Mouse (Mus musculus) liver, embryonic 16.5 days (tissue): ENCODE results near the gene Gm45234. TPM values are rescaled to one million over a fixed set of nuclear protein-coding genes. Genes with fewer than 3 reads are reported as not detected.
"Not testable (repeated sequence)": the region's sequence is repeated elsewhere in the genome, so short reads cannot be mapped to it uniquely, and the experiment has no call there.

Experiments used
- ATAC-seq: fragments of 200-750 bp; cut with Nextera tagmentation; 2 replicates; pipeline ENCODE4 v1.8.0; 2017; ENCODE audit warnings: low read depth, mild to moderate bottlenecking, moderate number of reproducible peaks, moderate library complexity
- H3K27ac ChIP-seq: fragments of 300-500 bp; sonication (generic); 2 replicates; pipeline ENCODE4 v1.5.1; 2014; ENCODE audit warnings: mild to moderate bottlenecking, low read length
- H3K27me3 ChIP-seq: fragments of 300-500 bp; sonication (generic); 2 replicates; pipeline ENCODE4 v1.6.1; 2014; ENCODE audit warnings: low read depth, low read length, mixed read lengths; ENCODE audit not compliant: control insufficient read depth, insufficient read depth
- H3K36me3 ChIP-seq: fragments of 300-500 bp; sonication (generic); 2 replicates; pipeline ENCODE4 v1.6.1; 2014; ENCODE audit warnings: mild to moderate bottlenecking; ENCODE audit not compliant: control insufficient read depth, insufficient read depth
- H3K4me1 ChIP-seq: fragments of 300-500 bp; sonication (generic); 2 replicates; pipeline ENCODE4 v1.6.1; 2014; ENCODE audit warnings: low read depth, low read length, mixed read lengths; ENCODE audit not compliant: control insufficient read depth
- H3K4me2 ChIP-seq: fragments of 300-500 bp; sonication (generic); 2 replicates; pipeline ENCODE4 v1.6.1; 2014; ENCODE audit warnings: low read depth, low read length, mixed read lengths
- H3K4me3 ChIP-seq: fragments of 300-500 bp; sonication (generic); 2 replicates; pipeline ENCODE4 v1.5.1; 2014; ENCODE audit warnings: low read depth, mild to moderate bottlenecking, low read length
- H3K9ac ChIP-seq: fragments of 300-500 bp; sonication (generic); 2 replicates; pipeline ENCODE4 v1.6.1; 2014; ENCODE audit warnings: low read depth, low read length
- H3K9me3 ChIP-seq: fragments of 300-500 bp; sonication (generic); replicated peaks from 2 replicates; pipeline ENCODE4 v1.6.1; 2016; ENCODE audit warnings: low read length; ENCODE audit not compliant: control insufficient read depth
- WGBS: fragments of 180-500 bp; shearing (Covaris S2); extraction: QIAGEN DNeasy Blood & Tissue Kit; methylation state at CpG from one replicate; pipeline ENCODE4 v1.1.7; 2014; ENCODE audit not compliant: insufficient replicate concordance; 5-methylcytosine and 5-hydroxymethylcytosine counted together
- polyA plus RNA-seq: library from polyadenylated mRNA; unstranded; fragments of >200 nt; fragmentation: Nextera tagmentation; extraction: Ambion mirVana; gene quantifications from 2 replicates; pipeline ENCODE4 v1.2.1, GENCODE M21; 2015

The Gm45234 gene
- polyA plus RNA-seq = not detected in 2 replicates

- H3K9ac ChIP-seq = peak within 1 kb of the TSS; percentile 65
- under 1% methylated on average over 62 of the region's 100 CpGs for WGBS
- H3K4me2 ChIP-seq = peak within 1 kb of the TSS; percentile 70
- H3K27me3 ChIP-seq = peaks cover 48% of the 10 kb centered on the region
- H3K9me3 ChIP-seq = no peaks in the 10 kb centered on the region
- ATAC-seq = peak; percentile 69
- H3K4me3 ChIP-seq = peak within 1 kb of the TSS; percentile 65
- no peaks in the 10 kb centered on the region for H3K36me3 ChIP-seq
- peak within 1 kb of the TSS; percentile 67 for H3K27ac ChIP-seq
- H3K4me1 ChIP-seq = peaks cover 6% of the 10 kb centered on the region
Observed at GRCm38 (mm10) chr6:124755831-124756595, at the start of gene Gm45234, which contains the start of gene Atn1. Gm45234 (minus strand) TSS chr6:124756021. Atn1 (minus strand) TSS chr6:124756524.

DNA sequence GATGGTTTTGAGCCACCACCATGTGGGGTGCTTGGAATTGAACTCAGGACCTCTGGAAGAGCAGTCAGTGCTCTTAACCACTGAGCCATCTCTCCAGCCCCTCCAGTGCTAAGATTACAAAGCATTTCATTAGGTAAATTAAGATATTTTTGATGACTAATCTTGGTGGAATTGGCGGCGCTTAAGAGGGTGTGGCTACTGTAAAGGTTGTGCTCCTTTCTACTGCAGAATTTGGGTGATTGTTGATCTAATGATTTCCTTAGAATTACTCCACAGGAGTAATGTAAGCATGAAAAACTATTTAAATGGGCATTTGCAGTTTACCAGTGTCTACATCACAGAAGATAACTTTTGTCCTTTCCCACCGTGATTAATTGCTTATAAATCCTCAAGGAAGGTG, 48.5 kb upstream of the Gm45234 start:
- Histone ChIP-seq H3K4me3 (no peak overlapping the region), H3K27ac (no peak overlapping the region), H3K27me3 (no peaks in the 10 kb centered on the region), H3K36me3 (no peaks in the 10 kb centered on the region), H3K4me1 (peaks cover 36% of the 10 kb centered on the region), H3K9ac (no peak overlapping the region), H3K4me2 (no peak overlapping the region), H3K9me3 (no peaks in the 10 kb centered on the region)
- 41% methylated on average over 3 of the region's 3 CpGs for WGBS
- no peak for ATAC-seq

GRCm38 (mm10) chr6:124803691-124804090, 47.9 kb upstream of the Gm45234 start:
- H3K27me3 ChIP-seq, H3K27ac ChIP-seq, H3K36me3 ChIP-seq, ATAC-seq, H3K4me2 ChIP-seq, H3K4me3 ChIP-seq, H3K9ac ChIP-seq, H3K9me3 ChIP-seq: not testable (repeated sequence)
- H3K4me1 ChIP-seq = peaks cover 36% of the 10 kb centered on the region
- WGBS = 88% methylated on average over 4 of the region's 4 CpGs

DNA sequence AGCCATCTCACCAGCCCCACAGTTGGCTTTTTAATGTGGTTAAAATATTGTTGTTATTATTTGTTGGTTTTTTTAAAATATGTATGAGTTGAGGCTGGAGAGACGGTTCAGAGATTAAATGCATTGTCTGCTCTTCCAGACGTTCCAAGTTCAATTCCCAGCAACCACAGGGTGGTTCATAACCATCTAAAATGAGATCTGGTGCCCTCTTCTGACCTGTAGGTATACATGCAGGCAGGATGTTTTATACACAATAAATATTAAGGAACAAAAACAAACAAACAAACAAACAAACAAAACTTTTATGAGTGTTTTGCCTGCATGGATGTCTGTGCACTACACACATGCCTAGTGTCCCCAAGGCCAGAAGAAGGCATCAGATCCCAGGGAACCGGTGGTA, 47.2 kb upstream of the Gm45234 start:
- no peak overlapping the region for H3K4me3 ChIP-seq
- H3K9ac ChIP-seq = no peak overlapping the region
- WGBS = 63% methylated on average over 3 of the region's 3 CpGs
- H3K27me3 ChIP-seq = no peaks in the 10 kb centered on the region
- no peak for ATAC-seq
- no peak overlapping the region for H3K4me2 ChIP-seq
- peaks cover 31% of the 10 kb centered on the region for H3K4me1 ChIP-seq
- no peaks in the 10 kb centered on the region for H3K36me3 ChIP-seq
- H3K27ac ChIP-seq = no peak overlapping the region
- H3K9me3 ChIP-seq = no peaks in the 10 kb centered on the region

DNA sequence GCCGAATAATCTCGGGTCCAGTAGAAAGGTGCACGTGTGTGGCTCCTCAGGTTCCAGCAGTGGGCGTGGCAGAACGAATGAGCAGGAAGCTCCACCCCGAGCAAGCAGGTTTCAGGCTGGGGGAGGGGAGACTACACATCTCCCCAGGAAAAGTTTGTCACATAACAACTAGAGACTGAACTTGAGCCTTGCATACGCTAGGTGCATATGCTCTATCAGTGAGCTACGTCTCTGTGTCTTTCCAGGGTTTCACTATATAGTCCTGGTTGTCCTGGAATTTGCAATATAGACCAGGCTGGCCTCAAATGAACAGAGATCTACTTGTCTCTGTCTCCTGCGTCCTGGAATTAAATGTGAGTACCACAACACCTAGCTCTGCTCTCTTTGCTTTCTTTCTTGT, 46.6 kb upstream of the Gm45234 start:
- H3K27ac ChIP-seq = peak overlapping the region; percentile 73
- not testable (repeated sequence) for H3K27me3 ChIP-seq, H3K36me3 ChIP-seq, H3K9me3 ChIP-seq, ATAC-seq
- peaks cover 26% of the 10 kb centered on the region for H3K4me1 ChIP-seq
- 14% methylated on average over 5 of the region's 9 CpGs for WGBS
- H3K9ac ChIP-seq = 0 out of 2 replicates have a peak overlapping the region, but pooled peaks have one; percentile 20
- H3K4me2 ChIP-seq = peak overlapping the region; percentile 59
- peak overlapping the region; percentile 43 for H3K4me3 ChIP-seq

DNA sequence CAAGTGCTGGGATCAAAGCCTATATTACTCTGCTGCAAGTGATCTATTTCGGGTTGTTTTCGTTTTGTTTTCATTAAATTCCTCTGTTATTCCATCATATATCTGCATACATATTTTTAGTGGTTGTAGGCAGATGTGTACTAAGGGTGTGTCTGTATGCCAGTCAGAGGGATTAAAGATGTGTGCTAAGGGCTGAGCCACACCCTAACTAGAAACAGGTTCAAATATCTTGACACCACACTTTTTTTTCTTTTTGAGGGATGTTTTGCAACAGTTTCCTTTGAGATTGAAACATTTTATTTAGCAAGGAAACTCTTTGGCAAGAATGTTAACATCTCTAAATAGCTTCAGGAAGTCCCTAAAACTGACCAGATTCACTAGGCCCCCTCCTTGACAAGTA, 40.4 kb upstream of the Gm45234 start:
- no peak for ATAC-seq
- H3K27ac ChIP-seq = no peak overlapping the region
- WGBS = 75% methylated on average over 2 of the region's 2 CpGs

GRCm38 (mm10) chr6:124795781-124796180, 40.0 kb upstream of the Gm45234 start:
- H3K4me2 ChIP-seq = no peak overlapping the region
- no peaks in the 10 kb centered on the region for H3K9me3 ChIP-seq
- no peak overlapping the region for H3K27ac ChIP-seq
- H3K9ac ChIP-seq = no peak overlapping the region
- H3K4me1 ChIP-seq = peaks cover 2% of the 10 kb centered on the region
- 72% methylated on average over 4 of the region's 4 CpGs for WGBS
- H3K27me3 ChIP-seq = no peaks in the 10 kb centered on the region
- no peak for ATAC-seq
- H3K4me3 ChIP-seq = no peak overlapping the region
- H3K36me3 ChIP-seq = no peaks in the 10 kb centered on the region

More for the DNA sequence above, 40.4 kb upstream of the Gm45234 start:
- H3K9me3 ChIP-seq = no peaks in the 10 kb centered on the region
- H3K4me2 ChIP-seq = no peak overlapping the region
- H3K4me3 ChIP-seq = no peak overlapping the region
- no peak overlapping the region for H3K9ac ChIP-seq
- H3K4me1 ChIP-seq = peaks cover 2% of the 10 kb centered on the region
- no peaks in the 10 kb centered on the region for H3K27me3 ChIP-seq
- H3K36me3 ChIP-seq = no peaks in the 10 kb centered on the region

DNA sequence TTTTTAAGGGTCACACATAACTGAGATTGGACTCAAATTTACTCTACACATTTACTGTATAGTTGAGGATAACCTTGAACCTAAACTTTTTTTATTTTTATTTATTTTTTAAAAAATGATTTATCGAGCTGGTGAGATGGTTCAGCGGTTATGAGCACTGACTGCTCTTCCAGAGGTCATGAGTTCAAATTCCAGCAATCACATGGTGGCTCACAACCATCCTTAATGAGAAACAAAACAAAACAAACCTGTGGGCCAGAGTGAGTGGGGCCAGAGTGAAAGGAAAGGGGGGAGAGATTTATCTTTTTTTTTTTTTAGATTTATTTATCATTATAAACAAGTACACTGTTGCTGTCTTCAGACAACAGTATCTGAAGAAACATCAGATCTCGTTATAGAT, 36.1 kb upstream of the Gm45234 start:
- no peaks in the 10 kb centered on the region for H3K27me3 ChIP-seq
- no peak overlapping the region for H3K4me2 ChIP-seq
- peaks cover 5% of the 10 kb centered on the region for H3K4me1 ChIP-seq
- no peaks in the 10 kb centered on the region for H3K9me3 ChIP-seq
- no peak overlapping the region for H3K27ac ChIP-seq
- 58% methylated on average over 3 of the region's 3 CpGs for WGBS
- H3K9ac ChIP-seq = no peak overlapping the region
- H3K4me3 ChIP-seq = no peak overlapping the region
- ATAC-seq = no peak
- H3K36me3 ChIP-seq = no peaks in the 10 kb centered on the region

DNA sequence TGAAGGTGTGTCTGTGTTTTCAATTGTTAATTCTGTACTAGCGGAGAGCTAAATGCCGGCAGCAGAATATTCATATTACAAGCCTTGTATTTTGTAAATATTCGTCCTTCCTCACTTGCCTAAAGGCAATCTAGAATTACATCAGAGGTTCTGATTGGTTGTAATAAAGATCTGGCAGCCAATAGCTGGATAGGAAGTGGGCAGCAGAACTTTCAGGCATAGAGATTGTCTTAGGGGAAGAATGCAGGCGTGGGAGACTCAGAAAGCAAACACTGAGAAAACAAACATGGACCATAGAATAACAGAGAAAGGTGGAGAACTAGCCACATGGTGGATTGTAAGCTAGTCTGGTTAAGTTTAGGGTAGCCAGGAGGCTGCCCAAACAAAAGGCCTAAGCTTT, 34.3 kb upstream of the Gm45234 start:
- WGBS = 56% methylated on average over 4 of the region's 4 CpGs
- Histone ChIP-seq H3K9ac (no peak overlapping the region), H3K4me2 (no peak overlapping the region), H3K36me3 (no peaks in the 10 kb centered on the region), H3K4me3 (no peak overlapping the region), H3K4me1 (peaks cover 4% of the 10 kb centered on the region; the same call in 1 of the 2 replicates), H3K9me3 (no peaks in the 10 kb centered on the region), H3K27ac (no peak overlapping the region), H3K27me3 (no peaks in the 10 kb centered on the region)
- ATAC-seq = no peak
